Mouse (Mus musculus) hindbrain, embryonic 11.5 days (tissue): ENCODE measurements around the gene Hoxd12. TPM values are rescaled to one million over a fixed set of nuclear protein-coding genes. Genes with fewer than 3 reads are reported as not detected.
A peak's percentile ranks its signal among the peaks of the same experiment; 100 is the strongest.

ENCODE experiments used
- ATAC-seq: fragments of 200-750 bp; cut with Nextera tagmentation; 2 replicates; pipeline ENCODE4 v1.8.0; 2017; ENCODE audit warnings: mild to moderate bottlenecking, moderate TSS enrichment, moderate library complexity; ENCODE audit not compliant: low FRiP score
- DNase-seq: peaks from one replicate; pipeline ENCODE4 v3.0.0-alpha.2; 2015; ENCODE audit warnings: low spot score
- H3K27ac ChIP-seq: fragments of 300-500 bp; sonication (generic); 2 replicates; pipeline ENCODE4 v1.5.1; 2014; ENCODE audit warnings: mild to moderate bottlenecking, low read depth, low read length
- H3K27me3 ChIP-seq: fragments of 300-500 bp; sonication (generic); 2 replicates; pipeline ENCODE4 v1.6.1; 2014; ENCODE audit warnings: mild to moderate bottlenecking, low read length, moderate library complexity, mixed read lengths; ENCODE audit not compliant: control insufficient read depth, insufficient read depth
- H3K36me3 ChIP-seq: fragments of 300-500 bp; sonication (generic); 2 replicates; pipeline ENCODE4 v1.6.1; 2014; ENCODE audit warnings: mild to moderate bottlenecking, low read length, moderate library complexity, mixed read lengths; ENCODE audit not compliant: control insufficient read depth, insufficient read depth
- H3K4me1 ChIP-seq: fragments of 300-500 bp; sonication (generic); replicated peaks from 2 replicates; pipeline ENCODE4 v1.6.1; 2014; ENCODE audit warnings: low read length, mixed read lengths; ENCODE audit not compliant: control insufficient read depth, insufficient read depth
- H3K4me2 ChIP-seq: fragments of 300-500 bp; sonication (generic); replicated peaks from 2 replicates; pipeline ENCODE4 v1.6.1; 2014; ENCODE audit warnings: mild to moderate bottlenecking, low read depth, low read length
- H3K4me3 ChIP-seq: fragments of 300-500 bp; sonication (generic); 2 replicates; pipeline ENCODE4 v1.5.1; 2014; ENCODE audit warnings: low read depth, low read length
- H3K9ac ChIP-seq: fragments of 300-500 bp; sonication (generic); 2 replicates; pipeline ENCODE4 v1.6.1; 2014; ENCODE audit warnings: low read depth, low read length
- H3K9me3 ChIP-seq: fragments of 300-500 bp; sonication (generic); 2 replicates; pipeline ENCODE4 v1.6.1; 2016; ENCODE audit warnings: low read length; ENCODE audit not compliant: control insufficient read depth
- WGBS: fragments of 180-500 bp; shearing (Covaris S2); extraction: QIAGEN DNeasy Blood & Tissue Kit; methylation state at CpG from one replicate; pipeline ENCODE4 v1.1.7; 2014; 5-methylcytosine and 5-hydroxymethylcytosine counted together
- polyA plus RNA-seq: library from polyadenylated mRNA; unstranded; fragments of >200 nt; fragmentation: Nextera tagmentation; extraction: Ambion mirVana; gene quantifications from 2 replicates; pipeline ENCODE4 v1.2.1, GENCODE M21; 2014

Hoxd12 gene
- polyA plus RNA-seq, 1 experiment from 2014 or later: not detected

DNA sequence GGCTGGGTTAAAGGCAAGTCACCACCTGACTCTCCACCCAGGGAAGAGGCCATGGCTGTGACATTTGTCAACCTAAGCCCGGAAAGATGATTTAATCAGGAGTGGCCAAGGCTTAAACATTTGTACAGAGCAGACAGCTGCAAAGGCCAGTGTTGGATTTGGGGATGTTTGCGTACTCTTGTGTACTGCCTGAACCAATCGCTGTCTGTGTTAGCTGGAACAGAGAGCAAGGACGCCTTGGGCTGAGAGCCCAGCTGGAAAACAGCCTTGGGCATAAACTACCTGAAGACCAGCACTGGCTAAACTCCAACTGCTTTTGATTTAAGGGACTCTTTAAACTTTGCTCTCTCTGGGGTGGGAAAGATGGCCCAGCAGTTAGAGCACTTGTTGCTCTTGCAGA lies 33.9 kb downstream of the Hoxd12 start:
- Histone ChIP-seq H3K9ac (no peak overlapping the region), H3K27me3 (peaks cover 91% of the 10 kb centered on the region), H3K27ac (no peak overlapping the region), H3K4me1 (peaks cover 3% of the 10 kb centered on the region), H3K9me3 (no peaks in the 10 kb centered on the region), H3K4me3 (no peak overlapping the region), H3K4me2 (no peak overlapping the region), H3K36me3 (no peaks in the 10 kb centered on the region)
- DNase-seq (no peak), ATAC-seq (no peak)
- 7% methylated on average over 4 of the region's 4 CpGs for WGBS

DNA sequence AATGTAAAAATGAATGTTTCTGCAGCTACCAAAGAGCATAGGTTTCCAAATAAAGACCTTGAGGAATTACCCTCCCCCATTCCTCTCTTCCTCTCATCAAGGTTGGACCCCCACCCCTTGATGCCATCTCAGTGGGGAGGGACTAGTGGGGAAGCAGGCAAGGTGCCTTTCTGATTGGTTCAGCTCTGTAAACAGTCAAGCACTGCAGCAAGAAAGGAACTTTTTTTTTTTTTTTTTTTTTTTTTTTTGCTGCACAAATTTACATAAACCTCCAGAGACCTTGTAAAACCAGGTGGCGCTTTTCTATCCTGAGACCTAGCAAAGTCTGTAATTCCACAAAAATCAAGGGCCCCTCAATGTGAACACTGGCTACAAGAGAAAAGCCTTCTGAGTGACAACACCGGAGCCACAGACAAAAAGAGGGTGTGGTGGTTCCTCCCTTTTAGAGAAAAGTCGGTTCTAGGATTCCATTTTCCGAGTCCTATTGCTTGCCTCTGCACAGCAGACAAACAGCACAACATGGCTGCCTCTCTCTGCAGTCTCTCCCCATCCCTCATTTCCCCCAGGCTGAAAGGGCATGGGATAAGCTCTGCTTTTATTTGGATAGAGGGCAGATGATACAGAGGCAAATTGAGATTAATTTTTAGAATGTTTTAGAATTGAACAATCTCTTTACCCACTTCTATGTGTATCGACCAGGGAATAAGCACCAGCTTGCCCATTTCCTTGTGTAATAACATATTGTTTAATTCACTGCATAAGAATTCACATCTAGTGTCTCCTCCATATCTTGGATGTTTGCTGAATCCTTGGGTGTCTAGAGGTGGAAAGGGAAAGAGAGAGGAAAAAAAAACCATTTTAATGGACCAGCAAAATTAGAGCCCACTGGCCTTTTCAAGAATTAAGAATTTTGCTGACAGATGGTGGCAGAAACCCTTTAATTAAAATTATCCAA lies 34.9 kb downstream of the Hoxd12 start:
- no peak overlapping the region for H3K4me2 ChIP-seq
- H3K9me3 ChIP-seq: no peaks in the 10 kb centered on the region
- H3K27ac ChIP-seq: no peak overlapping the region
- H3K36me3 ChIP-seq: no peaks in the 10 kb centered on the region
- 3% methylated on average over 5 of the region's 5 CpGs for WGBS
- no peak for ATAC-seq
- H3K4me3 ChIP-seq: no peak overlapping the region
- peaks cover 3% of the 10 kb centered on the region for H3K4me1 ChIP-seq
- no peak overlapping the region for H3K9ac ChIP-seq
- H3K27me3 ChIP-seq: peaks cover 90% of the 10 kb centered on the region
- no peak for DNase-seq

DNA sequence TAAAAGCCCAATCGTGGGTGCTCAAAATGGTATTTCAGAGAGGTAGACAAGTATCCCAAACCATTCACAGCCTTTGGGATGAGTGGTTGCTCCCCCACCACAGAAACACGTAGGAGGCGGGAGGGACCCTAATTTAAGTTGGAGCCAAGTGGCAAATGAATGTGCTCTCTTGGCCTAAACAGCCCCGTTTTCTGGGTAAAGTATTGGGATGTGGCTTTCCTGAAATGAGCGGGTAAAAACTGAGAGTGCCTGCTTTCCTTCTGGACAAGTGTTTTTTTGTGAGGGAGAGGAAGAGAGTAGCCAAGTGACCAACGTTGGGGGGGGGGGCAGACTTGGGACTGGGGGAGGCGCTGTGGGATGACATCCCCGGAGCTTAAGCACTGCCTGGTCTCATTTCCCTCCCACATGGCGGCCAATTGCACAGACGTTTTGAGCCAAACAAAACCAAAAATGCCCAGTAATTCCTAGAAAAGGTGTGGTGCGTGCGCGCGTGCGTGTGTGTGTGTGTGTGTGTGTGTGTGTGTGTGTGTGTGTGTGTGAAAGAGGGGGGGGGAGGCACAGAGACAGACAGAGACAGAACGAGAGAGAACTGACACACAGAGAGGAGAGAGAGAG lies 36.2 kb downstream of the Hoxd12 start:
- Histone ChIP-seq H3K27ac (no peak overlapping the region), H3K9me3 (no peaks in the 10 kb centered on the region), H3K4me3 (no peak overlapping the region), H3K4me1 (no peaks in the 10 kb centered on the region), H3K4me2 (no peak overlapping the region), H3K36me3 (no peaks in the 10 kb centered on the region), H3K9ac (no peak overlapping the region), H3K27me3 (peaks cover 89% of the 10 kb centered on the region)
- DNase-seq (no peak), ATAC-seq (no peak)
- 1% methylated on average over 13 of the region's 16 CpGs for WGBS

DNA sequence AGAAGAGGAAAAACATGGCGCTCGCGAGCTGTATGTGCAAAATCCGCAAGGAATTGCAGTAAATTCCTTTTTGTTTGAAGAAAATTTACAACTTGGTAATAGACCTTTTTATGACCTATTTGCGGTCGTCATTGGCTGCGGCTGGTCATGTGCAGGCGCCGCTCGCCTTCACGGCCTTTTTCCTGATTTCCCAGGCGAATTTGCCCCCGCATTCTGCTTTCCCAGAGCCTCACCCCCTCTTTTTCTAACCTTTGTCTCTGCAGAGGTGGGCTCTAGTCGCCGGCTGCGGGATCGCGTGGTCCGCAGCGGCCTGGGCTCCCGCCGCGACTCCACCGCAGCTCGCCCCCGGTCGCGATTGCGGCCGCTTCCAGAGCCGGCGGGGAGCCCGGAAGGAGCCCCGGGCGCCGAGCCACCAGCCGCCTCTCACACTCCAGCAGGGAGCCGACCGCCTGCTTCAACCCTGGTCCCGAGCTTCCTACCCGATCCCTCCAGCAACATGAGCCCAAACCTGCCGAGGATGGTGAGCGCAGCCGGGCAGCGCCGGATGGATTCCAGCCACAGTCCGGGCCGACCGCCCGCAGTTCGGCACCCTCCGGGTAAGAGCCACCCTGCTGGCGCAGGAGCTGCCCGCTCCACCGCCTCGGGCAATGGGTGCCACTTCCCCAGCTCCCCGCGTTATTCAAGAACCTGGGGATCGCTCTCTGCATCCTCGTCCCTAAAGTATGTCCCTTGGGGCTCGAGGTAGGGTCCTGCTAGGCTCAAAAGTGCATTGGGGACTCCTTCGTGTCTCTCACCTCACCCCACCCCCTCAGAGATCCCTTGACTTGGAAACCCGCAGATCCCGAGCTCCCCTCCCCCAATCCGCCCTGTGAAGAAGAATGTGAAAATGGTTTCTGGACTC lies 37.2 kb downstream of the Hoxd12 start, which contains the start of the genes Hoxd3 and Hoxd4:
Hoxd3 (plus strand) TSS at position 207 of the 901 bp plus-strand sequence.
Hoxd4 (plus strand) TSS at position 209 of the 901 bp plus-strand sequence.
- peak within 1 kb of the TSS; percentile 32 for H3K4me2 ChIP-seq
- no peak for DNase-seq
- ATAC-seq: no peak
- no peaks in the 10 kb centered on the region for H3K9me3 ChIP-seq
- WGBS: 0% methylated on average over 63 of the region's 65 CpGs
- H3K4me3 ChIP-seq: peak within 1 kb of the TSS; percentile 17; the same call in 1 of the 2 replicates
- H3K36me3 ChIP-seq: no peaks in the 10 kb centered on the region
- H3K9ac ChIP-seq: no peak within 1 kb of the TSS
- H3K4me1 ChIP-seq: no peaks in the 10 kb centered on the region
- no peak within 1 kb of the TSS for H3K27ac ChIP-seq
- H3K27me3 ChIP-seq: peaks cover 86% of the 10 kb centered on the region

DNA sequence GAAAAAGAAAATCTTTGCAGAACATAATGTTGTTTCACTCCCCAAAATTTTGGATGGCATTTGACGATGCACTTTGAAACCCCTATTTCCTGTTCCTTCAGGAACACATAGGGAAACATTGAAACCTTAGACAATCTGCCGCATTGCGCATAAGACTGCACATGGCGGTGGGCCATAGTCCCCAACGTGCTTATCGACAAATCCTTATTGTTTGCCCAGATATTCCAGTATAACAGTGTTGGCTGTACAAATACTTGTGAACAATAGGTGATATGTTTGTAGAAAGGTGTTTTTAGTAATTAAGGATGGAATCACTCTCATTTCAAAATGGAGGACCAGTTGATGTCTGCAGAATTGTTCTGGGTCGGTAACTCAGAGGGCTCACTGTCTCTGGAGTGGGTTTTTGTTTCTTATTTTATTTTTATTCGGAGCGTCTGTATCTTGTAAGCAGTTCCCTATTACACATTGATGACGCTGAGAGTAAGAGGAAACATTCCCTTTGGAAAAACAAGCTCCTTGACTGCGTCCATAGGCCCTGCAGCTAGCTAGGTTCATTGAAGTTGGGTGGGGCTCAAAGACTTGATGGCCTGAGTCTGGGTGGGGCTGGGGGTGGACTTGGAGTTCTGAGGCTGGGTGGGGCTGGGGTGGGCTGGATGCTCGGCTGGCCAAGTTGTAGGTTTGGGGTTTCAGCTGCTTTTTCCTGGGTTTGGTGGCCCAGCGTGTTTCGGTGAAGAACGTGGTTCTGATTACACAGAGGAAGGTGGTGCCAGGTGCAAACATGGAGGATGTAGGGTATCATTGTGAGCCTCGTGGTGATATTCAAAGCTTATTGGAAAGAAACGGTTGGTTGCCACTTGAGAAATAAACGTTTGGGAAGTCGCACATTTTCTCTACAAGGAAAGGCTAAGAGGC lies 38.7 kb downstream of the Hoxd12 start:
- ATAC-seq (no peak), DNase-seq (no peak)
- Histone ChIP-seq H3K27ac (no peak overlapping the region), H3K4me1 (no peaks in the 10 kb centered on the region), H3K4me2 (no peak overlapping the region), H3K27me3 (peaks cover 80% of the 10 kb centered on the region), H3K9me3 (no peaks in the 10 kb centered on the region), H3K9ac (no peak overlapping the region), H3K4me3 (no peak overlapping the region), H3K36me3 (no peaks in the 10 kb centered on the region)
- WGBS: 4% methylated on average over 19 of the region's 19 CpGs

DNA sequence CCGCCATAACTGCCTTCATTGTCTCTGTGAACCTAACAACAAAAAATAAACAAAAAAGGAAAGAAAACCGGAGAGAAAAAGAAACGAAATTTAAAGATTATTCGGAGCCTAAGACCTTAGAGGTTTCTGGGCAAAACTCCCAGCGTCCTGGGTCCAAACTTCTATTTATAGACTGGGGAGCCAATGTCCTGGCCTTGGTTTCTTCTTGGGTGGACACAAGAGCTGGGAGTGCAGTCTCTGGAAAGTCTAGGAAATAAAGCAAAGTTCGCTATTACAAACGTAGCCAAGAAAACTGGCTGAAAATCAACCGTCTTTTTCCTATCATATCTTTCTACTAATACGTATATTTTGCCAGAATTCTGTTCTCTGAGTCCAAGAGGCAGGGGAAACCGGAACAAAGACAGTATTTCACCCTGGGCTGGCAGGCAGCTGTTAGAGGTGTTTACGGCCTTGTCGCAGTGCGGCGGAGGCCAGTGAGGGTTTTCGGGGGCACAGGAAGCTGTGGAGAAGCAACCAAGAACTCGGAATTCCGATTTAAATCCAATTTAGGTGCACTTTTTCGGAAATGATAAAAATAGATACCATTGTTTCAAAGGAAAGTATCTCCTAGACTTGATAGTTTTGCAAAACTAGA lies 39.5 kb downstream of the Hoxd12 start:
- peaks cover 78% of the 10 kb centered on the region for H3K27me3 ChIP-seq

DNA sequence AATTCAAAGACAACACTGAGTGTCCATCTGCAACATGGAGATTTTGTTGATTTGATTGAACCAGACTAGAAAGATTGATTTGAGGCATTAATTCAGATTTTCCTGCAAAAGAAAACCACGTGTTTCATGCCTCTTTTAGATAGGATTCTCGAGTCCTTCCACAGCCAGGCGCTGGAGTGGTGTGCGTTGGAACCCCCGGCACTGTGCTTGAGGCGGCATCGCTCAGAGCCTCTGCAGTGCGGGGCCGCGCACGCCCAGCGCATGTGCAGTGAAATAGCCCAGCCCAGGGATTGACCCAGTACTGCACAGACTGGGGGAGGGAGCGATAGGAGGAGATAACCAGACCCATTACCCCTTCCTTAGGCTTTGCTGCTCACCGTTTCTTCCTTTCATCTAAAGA lies 40.1 kb downstream of the Hoxd12 start:
- Histone ChIP-seq H3K36me3 (no peaks in the 10 kb centered on the region), H3K4me2 (no peak overlapping the region), H3K4me3 (no peak overlapping the region), H3K9ac (no peak overlapping the region), H3K9me3 (no peaks in the 10 kb centered on the region), H3K27ac (no peak overlapping the region), H3K27me3 (peaks cover 78% of the 10 kb centered on the region), H3K4me1 (no peaks in the 10 kb centered on the region)
- WGBS: 3% methylated on average over 14 of the region's 14 CpGs
- DNase-seq: no peak
- ATAC-seq: peak; percentile 53; the same call in 1 of the 2 replicates

More for the DNA sequence above, 39.5 kb downstream of the Hoxd12 start:
- WGBS: 2% methylated on average over 18 of the region's 18 CpGs
- DNase-seq (no peak), ATAC-seq (no peak)
- H3K9me3 ChIP-seq: no peaks in the 10 kb centered on the region
- H3K36me3 ChIP-seq: no peaks in the 10 kb centered on the region
- H3K4me3 ChIP-seq: no peak overlapping the region
- no peaks in the 10 kb centered on the region for H3K4me1 ChIP-seq
- no peak overlapping the region for H3K27ac ChIP-seq
- H3K4me2 ChIP-seq: no peak overlapping the region
- H3K9ac ChIP-seq: no peak overlapping the region
